Mouse (Mus musculus) MEL (cell line): ENCODE results near the gene Csmd2.

ENCODE experiments used
- CTCF ChIP-seq, 3 experiments: IDR thresholded peaks in 2 of 3; conservative IDR thresholded peaks in 1 of 3; 2 replicates each; pipeline ENCODE4 v1.5.1; 2011 to 2012; ENCODE audit warnings: low read length in 3 of 3, low read depth in 2 of 3, mild to moderate bottlenecking in 2 of 3, improper control_type of control experiment in 1 of 3, inconsistent platforms in 1 of 3, mixed read lengths in 1 of 3, moderate library complexity in 1 of 3; ENCODE audit not compliant: control insufficient read depth in 1 of 3, insufficient read depth in 1 of 3, poor library complexity in 1 of 3, severe bottlenecking in 1 of 3
- POLR2A ChIP-seq, 2 experiments: IDR thresholded peaks; 2 replicates each; pipeline ENCODE4 v1.6.1; 2011 to 2012; ENCODE audit warnings: low read length in 2 of 2, mild to moderate bottlenecking in 2 of 2, control low read depth in 1 of 2, improper control_type of control experiment in 1 of 2, low read depth in 1 of 2, moderate library complexity in 1 of 2; ENCODE audit not compliant: control insufficient read depth in 1 of 2, insufficient read depth in 1 of 2, poor library complexity in 1 of 2

DNA sequence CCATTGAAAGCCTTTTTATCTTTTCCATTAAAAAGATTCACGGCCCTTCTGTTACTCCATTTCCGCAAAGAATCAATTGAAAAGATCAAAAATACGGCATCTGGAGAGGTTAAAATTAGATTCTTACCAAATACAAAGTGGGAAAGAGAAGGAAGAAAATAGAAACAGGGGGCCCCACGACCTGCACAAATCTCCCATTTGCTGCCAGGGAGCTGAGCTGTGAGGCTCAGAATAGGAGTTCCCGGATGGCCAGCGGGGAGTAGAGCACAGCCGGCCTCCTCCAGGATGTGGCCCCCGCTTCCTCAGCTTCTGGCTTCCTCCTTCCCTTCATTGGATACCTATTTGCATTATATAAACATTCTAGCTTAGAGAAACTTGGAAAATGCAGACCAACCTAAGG, 97.4 kb downstream of the Csmd2 start:
- TF ChIP-seq POLR2A (IDR thresholded peaks at IDR 0.05; ENCODE audit: control insufficient read depth in 1 of 2, insufficient read depth in 1 of 2, low read depth in 1 of 2, low read length in 2 of 2, poor library complexity in 1 of 2) = no peak
- TF ChIP-seq CTCF (IDR thresholded peaks at IDR 0.05 in 2 of 3, conservative IDR thresholded peaks at IDR 0.05 in 1 of 3; ENCODE audit: control insufficient read depth in 1 of 3, insufficient read depth in 1 of 3, low read depth in 2 of 3, low read length in 3 of 3, poor library complexity in 1 of 3, severe bottlenecking in 1 of 3) = no peak
